Mouse (Mus musculus) bone marrow macrophage, adult 2 months (primary cell): ENCODE measurements around the gene Kcnq1.

Experiments used
- CTCF ChIP-seq: IDR thresholded peaks from 2 replicates; pipeline ENCODE4 v1.5.1; 2012; ENCODE audit warnings: low read depth, mild to moderate bottlenecking, low read length, moderate library complexity
- POLR2A ChIP-seq: IDR thresholded peaks from 2 replicates; pipeline ENCODE4 v1.6.1; 2012; ENCODE audit warnings: mild to moderate bottlenecking, low read depth, low read length, borderline replicate concordance

- TF ChIP-seq CTCF = no peak
- no peak for TF ChIP-seq POLR2A
These were observed 227.4 kb downstream of the Kcnq1 start for GRCm38 (mm10) chr7:143333604-143334003.
